Mouse (Mus musculus) MEL (cell line): ENCODE measurements at regions not wholly inside any gene's neighbourhood (a gene's known extent, or its start where the extent isn't known, plus 50 kb on each side); places are given as distances from the start of the nearest gene placed in this dataset.

Experiments
- DNase-seq: peaks from one replicate; pipeline ENCODE4 v3.0.0; 2011; ENCODE audit warnings: low read depth, low spot score
- H3K27ac ChIP-seq: 2 replicates; pipeline ENCODE4 v1.5.1; 2012; ENCODE audit warnings: low read depth, mild to moderate bottlenecking, control low read depth, low read length, moderate library complexity; ENCODE audit not compliant: control insufficient read depth
- H3K27me3 ChIP-seq, 2 experiments: fragments of 150-350 bp in 1 of 2; sonication (generic) in 1 of 2; 2 replicates each; pipeline ENCODE4 v1.6.1; 2012; ENCODE audit warnings: low read length in 2 of 2, mild to moderate bottlenecking in 2 of 2, improper control_type of control experiment in 1 of 2, moderate library complexity in 1 of 2; ENCODE audit not compliant: insufficient read depth in 2 of 2, control insufficient read depth in 1 of 2
- H3K36me3 ChIP-seq, 2 experiments: 2 replicates each; pipeline ENCODE4 v1.6.1; 2012 to 2014; ENCODE audit warnings: low read length in 2 of 2, improper control_type of control experiment in 1 of 2, inconsistent platforms in 1 of 2, mild to moderate bottlenecking in 1 of 2; ENCODE audit not compliant: insufficient read depth in 2 of 2, control insufficient read depth in 1 of 2
- H3K4me1 ChIP-seq, 2 experiments: fragments of 150-350 bp in 1 of 2; sonication (generic) in 1 of 2; 2 replicates each; pipeline ENCODE4 v1.6.1; 2012; ENCODE audit warnings: low read length in 2 of 2, improper control_type of control experiment in 1 of 2, mild to moderate bottlenecking in 1 of 2; ENCODE audit not compliant: insufficient read depth in 2 of 2, control insufficient read depth in 1 of 2
- H3K4me3 ChIP-seq, 2 experiments: fragments of 150-350 bp in 1 of 2; sonication (generic) in 1 of 2; 2 replicates each; pipeline ENCODE4 v1.5.1; 2012; ENCODE audit warnings: low read depth in 2 of 2, low read length in 2 of 2, mild to moderate bottlenecking in 2 of 2, moderate library complexity in 2 of 2, control low read depth in 1 of 2, improper control_type of control experiment in 1 of 2; ENCODE audit not compliant: control insufficient read depth in 1 of 2, insufficient read depth in 1 of 2
- H3K79me2 ChIP-seq: 2 replicates; pipeline ENCODE4 v1.6.1; 2012; ENCODE audit warnings: mild to moderate bottlenecking, low read length, moderate library complexity; ENCODE audit not compliant: control insufficient read depth, poor library complexity, insufficient read depth
- H3K9ac ChIP-seq: 2 replicates; pipeline ENCODE4 v1.6.1; 2012; ENCODE audit warnings: low read depth, mild to moderate bottlenecking, control low read depth, low read length, moderate library complexity; ENCODE audit not compliant: control insufficient read depth, poor library complexity, severe bottlenecking
- H3K9me3 ChIP-seq: fragments of 150-350 bp; sonication (generic); replicated peaks from 2 replicates; pipeline ENCODE4 v1.6.1; 2012; ENCODE audit warnings: mild to moderate bottlenecking, low read length, improper control_type of control experiment, moderate library complexity; ENCODE audit not compliant: insufficient read depth
- CHD1 ChIP-seq: IDR thresholded peaks from 2 replicates; pipeline ENCODE4 v1.6.1; 2012; ENCODE audit warnings: low read depth, mild to moderate bottlenecking, inconsistent platforms, low read length, improper control_type of control experiment
- CHD2 ChIP-seq: IDR thresholded peaks from 2 replicates; pipeline ENCODE4 v1.6.1; 2011; ENCODE audit warnings: low read length, improper control_type of control experiment
- ELF1 ChIP-seq: IDR thresholded peaks from 2 replicates; pipeline ENCODE4 v1.6.1; 2014; ENCODE audit warnings: low read depth, mild to moderate bottlenecking, inconsistent platforms, low read length, improper control_type of control experiment, moderate library complexity
- EP300 ChIP-seq, 2 experiments: IDR thresholded peaks; 2 replicates each; pipeline ENCODE4 v1.6.1; 2011; ENCODE audit warnings: improper control_type of control experiment in 2 of 2, low read length in 2 of 2, low read depth in 1 of 2, mild to moderate bottlenecking in 1 of 2
- JUND ChIP-seq: IDR thresholded peaks from 2 replicates; pipeline ENCODE4 v1.6.1; 2011; ENCODE audit warnings: low read depth, mild to moderate bottlenecking, improper control_type of control experiment, low read length
- KAT2A ChIP-seq: conservative IDR thresholded peaks from 2 replicates; pipeline ENCODE4 v1.6.1; 2012; ENCODE audit warnings: low read depth, low read length, improper control_type of control experiment, inconsistent platforms
- MYB ChIP-seq: IDR thresholded peaks from 2 replicates; pipeline ENCODE4 v1.6.1; 2011; ENCODE audit warnings: mild to moderate bottlenecking, low read depth, low read length, improper control_type of control experiment
- NELFE ChIP-seq: IDR thresholded peaks from 2 replicates; pipeline ENCODE4 v1.6.1; 2011; ENCODE audit warnings: low read depth, low read length, improper control_type of control experiment
- NRF1 ChIP-seq: IDR thresholded peaks from 2 replicates; pipeline ENCODE4 v1.6.1; 2014; ENCODE audit warnings: low read depth, mild to moderate bottlenecking, inconsistent platforms, low read length, improper control_type of control experiment, moderate library complexity; ENCODE audit not compliant: poor library complexity, insufficient read depth, severe bottlenecking
- POLR2AphosphoS2 ChIP-seq: IDR thresholded peaks from 2 replicates; pipeline ENCODE4 v1.6.1; 2011; ENCODE audit warnings: low read length, improper control_type of control experiment
- RCOR1 ChIP-seq: IDR thresholded peaks from 2 replicates; pipeline ENCODE4 v1.6.1; 2012; ENCODE audit warnings: low read depth, mild to moderate bottlenecking, inconsistent platforms, low read length, improper control_type of control experiment
- SIN3A ChIP-seq: IDR thresholded peaks from 2 replicates; pipeline ENCODE4 v1.6.1; 2012; ENCODE audit warnings: low read length, improper control_type of control experiment, inconsistent platforms
- SMC3 ChIP-seq: IDR thresholded peaks from 2 replicates; pipeline ENCODE4 v1.6.1; 2011; ENCODE audit warnings: low read depth, low read length, improper control_type of control experiment
- TBP ChIP-seq: IDR thresholded peaks from 2 replicates; pipeline ENCODE4 v1.8.0; 2011; ENCODE audit warnings: low read depth, low read length, improper control_type of control experiment
- TCF12 ChIP-seq: IDR thresholded peaks from 2 replicates; pipeline ENCODE4 v1.6.1; 2014; ENCODE audit warnings: low read depth, mild to moderate bottlenecking, inconsistent platforms, low read length, improper control_type of control experiment, moderate library complexity
- UBTF ChIP-seq: IDR thresholded peaks from 2 replicates; pipeline ENCODE4 v1.6.1; 2012; ENCODE audit warnings: low read depth, mild to moderate bottlenecking, inconsistent platforms, low read length, improper control_type of control experiment, moderate library complexity, borderline replicate concordance; ENCODE audit not compliant: insufficient read depth
- ZC3H11A ChIP-seq: IDR thresholded peaks from 2 replicates; pipeline ENCODE4 v1.6.1; 2012; ENCODE audit warnings: low read depth, mild to moderate bottlenecking, inconsistent platforms, low read length, improper control_type of control experiment

DNA sequence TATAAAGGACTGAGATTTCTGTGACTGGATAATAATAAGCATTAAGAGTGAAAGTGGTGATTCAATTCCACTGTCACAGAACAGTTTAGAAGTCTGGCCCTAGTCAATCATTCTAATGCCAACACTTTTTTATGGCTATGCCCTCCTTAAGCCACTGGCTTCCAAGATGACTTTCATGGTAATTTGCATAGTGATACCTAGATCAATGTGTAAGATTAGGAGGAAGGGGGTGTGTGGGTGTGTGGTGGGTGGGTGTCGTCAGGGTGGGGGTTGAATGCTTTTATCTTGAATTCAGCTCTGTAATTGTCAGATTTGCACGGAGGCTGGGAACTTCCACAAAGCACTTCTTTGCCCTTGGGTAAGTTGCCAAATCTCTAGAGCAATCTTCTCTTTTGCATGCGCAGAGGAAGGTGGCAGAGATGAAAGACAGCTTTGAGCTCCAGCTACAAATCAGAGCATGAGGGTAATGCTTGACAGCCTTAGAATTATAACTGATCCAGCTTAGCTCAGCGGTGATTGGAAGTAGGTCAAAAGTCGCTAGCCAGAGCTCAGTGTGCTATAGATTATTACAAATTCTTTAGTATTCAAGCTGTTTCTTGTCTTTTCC is 805.9 kb downstream of the Abca13 start:
- H3K27me3 ChIP-seq: no peaks in the 10 kb centered on the region
- no peaks in the 10 kb centered on the region for H3K9me3 ChIP-seq
- no peak overlapping the region for H3K4me3 ChIP-seq
- H3K79me2 ChIP-seq: no peaks in the 10 kb centered on the region
- H3K9ac ChIP-seq: no peak overlapping the region
- no peaks in the 10 kb centered on the region for H3K36me3 ChIP-seq
- no peak for DNase-seq
- no peak overlapping the region for H3K27ac ChIP-seq
- no peaks in the 10 kb centered on the region for H3K4me1 ChIP-seq
- no peak for TF ChIP-seq ZC3H11A
- TF ChIP-seq NRF1: no peak

DNA sequence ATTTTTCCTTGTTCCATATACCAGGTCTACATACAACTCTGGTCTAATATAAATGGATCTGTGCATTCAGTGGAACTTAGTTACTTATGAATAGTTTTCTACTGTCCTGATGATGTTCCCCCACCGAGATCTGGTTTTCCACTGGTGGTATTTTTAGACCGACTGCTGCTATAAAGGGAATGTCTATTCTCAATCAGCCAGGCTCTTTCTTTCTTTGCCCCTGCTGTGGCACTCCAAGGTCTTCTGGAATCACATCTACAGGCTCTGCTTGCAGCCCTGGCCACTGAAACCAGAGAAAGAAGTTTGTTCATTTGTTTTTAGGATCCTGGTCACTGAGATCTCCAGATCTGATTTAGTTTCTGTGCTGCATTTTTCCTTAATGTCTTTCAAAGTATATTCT is 810.4 kb downstream of the Abca13 start:
- Histone ChIP-seq H3K36me3 (no peaks in the 10 kb centered on the region), H3K79me2 (no peaks in the 10 kb centered on the region), H3K4me3 (no peak overlapping the region), H3K4me1 (no peaks in the 10 kb centered on the region), H3K27ac (no peak overlapping the region), H3K27me3 (no peaks in the 10 kb centered on the region), H3K9me3 (no peaks in the 10 kb centered on the region), H3K9ac (no peak overlapping the region)
- no peak for DNase-seq
- TF ChIP-seq CHD1 (no peak), UBTF (no peak), EP300 (IDR thresholded peaks at IDR 0.05; ENCODE audit: low read depth in 1 of 2, low read length in 2 of 2) (no peak), TCF12 (no peak), MYB (no peak), ELF1 (no peak), JUND (no peak), SMC3 (no peak), TBP (no peak), KAT2A (no peak), SIN3A (no peak), POLR2AphosphoS2 (no peak), CHD2 (no peak), RCOR1 (no peak), ZC3H11A (no peak), NELFE (no peak)
